Mouse (Mus musculus): ENCODE measurements around the gene Ppbp. TPM values are rescaled to one million over a fixed set of nuclear protein-coding genes. Genes with fewer than 3 reads are reported as not detected.
"Not testable (repeated sequence)": the region's sequence is repeated elsewhere in the genome, so short reads cannot be mapped to it uniquely, and the experiment has no call there.

Gene Ppbp
- polyA plus RNA-seq, 1 experiment from 2014 or later, result 8.3 TPM

- Histone ChIP-seq H3K4me3 (no peak within 1 kb of the TSS), H3K9me3 (replicated peaks) (no peaks in the 10 kb centered on the region), H3K27ac (no peak within 1 kb of the TSS), H3K36me3 (no peaks in the 10 kb centered on the region), H3K27me3 (ENCODE audit: low read depth, poor library complexity, severe bottlenecking) (no peaks in the 10 kb centered on the region), H3K4me1 (peaks cover 15% of the 10 kb centered on the region)
- DNase-seq (ENCODE audit: low spot score), result no peak
- WGBS, result 81% methylated on average over 5 of the region's 5 CpGs
Measured at GRCm38 (mm10) chr5:90794195-90794625, 25.9 kb downstream of the Ppbp start, which contains the start of gene Cxcl15. Cxcl15 (plus strand) TSS chr5:90794534.

- H3K27me3 ChIP-seq (ENCODE audit: low read depth, poor library complexity, severe bottlenecking); DNase-seq (ENCODE audit: low spot score); H3K36me3 ChIP-seq; H3K9me3 ChIP-seq (replicated peaks); H3K4me3 ChIP-seq; H3K4me1 ChIP-seq; H3K27ac ChIP-seq: not testable (repeated sequence)
- WGBS, result 84% methylated on average over 2 of the region's 2 CpGs
Measured at GRCm38 (mm10) chr5:90795392-90795791, 27.1 kb downstream of the Ppbp start.

GRCm38 (mm10) chr5:90804574-90804973, 36.3 kb downstream of the Ppbp start:
- H3K9me3 ChIP-seq (replicated peaks), result no peaks in the 10 kb centered on the region
- DNase-seq (ENCODE audit: low spot score), result no peak
- H3K27me3 ChIP-seq (ENCODE audit: low read depth, poor library complexity, severe bottlenecking), result no peaks in the 10 kb centered on the region
- no peaks in the 10 kb centered on the region for H3K4me1 ChIP-seq
- H3K27ac ChIP-seq, result no peak overlapping the region
- no peaks in the 10 kb centered on the region for H3K36me3 ChIP-seq
- H3K4me3 ChIP-seq, result no peak overlapping the region

GRCm38 (mm10) chr5:90806050-90806449, 37.7 kb downstream of the Ppbp start:
- no peak for DNase-seq (ENCODE audit: low spot score)
- no peaks in the 10 kb centered on the region for H3K36me3 ChIP-seq

GRCm38 (mm10) chr5:90807176-90807950, 39.0 kb downstream of the Ppbp start:
- no peak for DNase-seq (ENCODE audit: low spot score)
- Histone ChIP-seq H3K4me3 (no peak overlapping the region), H3K4me1 (no peaks in the 10 kb centered on the region), H3K27me3 (ENCODE audit: low read depth, poor library complexity, severe bottlenecking) (no peaks in the 10 kb centered on the region), H3K9me3 (replicated peaks) (no peaks in the 10 kb centered on the region), H3K36me3 (no peaks in the 10 kb centered on the region), H3K27ac (no peak overlapping the region)
- WGBS, result 86% methylated on average over 3 of the region's 3 CpGs

More at GRCm38 (mm10) chr5:90806050-90806449, 37.7 kb downstream of the Ppbp start:
- H3K4me1 ChIP-seq, result no peaks in the 10 kb centered on the region
- H3K27ac ChIP-seq, result no peak overlapping the region
- H3K9me3 ChIP-seq (replicated peaks), result no peaks in the 10 kb centered on the region
- no peaks in the 10 kb centered on the region for H3K27me3 ChIP-seq (ENCODE audit: low read depth, poor library complexity, severe bottlenecking)
- H3K4me3 ChIP-seq, result no peak overlapping the region

Small RNA genes lying within 50 kb of the gene (microRNA-seq; reads per million reads assigned to microRNA genes)
- gene Gm24322, result not detected

Other genes with a start within 250 kb of the Ppbp start
- gene Afm, start 249.6 kb upstream of the Ppbp start, polyA plus RNA-seq (2016; fragmentation: Nextera tagmentation; extraction: Ambion mirVana), result not detected in 2 replicates
- gene 5830473C10Rik, start 207.4 kb upstream of the Ppbp start, polyA plus RNA-seq (2016; fragmentation: Nextera tagmentation; extraction: Ambion mirVana), result not detected in 2 replicates
- 0.41 and 0.73 TPM in 2 replicates for gene Rassf6, start 127.9 kb upstream of the Ppbp start, polyA plus RNA-seq (2016; fragmentation: Nextera tagmentation; extraction: Ambion mirVana)
- gene Cxcl5, start 9.2 kb upstream of the Ppbp start, polyA plus RNA-seq (2016; fragmentation: Nextera tagmentation; extraction: Ambion mirVana), result 0.20 TPM in 1 of 2 replicates, not detected in the other
- gene Pf4, start 3.9 kb downstream of the Ppbp start, polyA plus RNA-seq (2016; fragmentation: Nextera tagmentation; extraction: Ambion mirVana), result 32.4 and 43.9 TPM in 2 replicates
- gene Cxcl3, start 17.6 kb downstream of the Ppbp start, polyA plus RNA-seq (2016; fragmentation: Nextera tagmentation; extraction: Ambion mirVana), result not detected in 2 replicates
- gene Cxcl15, start 26.0 kb downstream of the Ppbp start, polyA plus RNA-seq (2016; fragmentation: Nextera tagmentation; extraction: Ambion mirVana), result not detected in 2 replicates
- 0.16 and 0.64 TPM in 2 replicates for gene Cxcl1, start 122.7 kb downstream of the Ppbp start, polyA plus RNA-seq (2016; fragmentation: Nextera tagmentation; extraction: Ambion mirVana)
- gene Cxcl2, start 135.4 kb downstream of the Ppbp start, polyA plus RNA-seq (2016; fragmentation: Nextera tagmentation; extraction: Ambion mirVana), result not detected in 2 replicates
- 50.2 and 59.0 TPM in 2 replicates for gene Mthfd2l, start 162.6 kb downstream of the Ppbp start, polyA plus RNA-seq (2016; fragmentation: Nextera tagmentation; extraction: Ambion mirVana)